Mouse (Mus musculus): ENCODE results near the gene Wwc2.

The Wwc2 gene

GRCm38 (mm10) chr8:47989211-47989610 lies 1.5 kb downstream of the Wwc2 start:
- DNase-seq = no peak

- no peak for DNase-seq
Observed at GRCm38 (mm10) chr8:47988111-47988510, 2.6 kb downstream of the Wwc2 start.

- no peak for DNase-seq
Observed at GRCm38 (mm10) chr8:47985644-47986043, 5.1 kb downstream of the Wwc2 start.

GRCm38 (mm10) chr8:47985243-47985642 lies 5.5 kb downstream of the Wwc2 start:
- no peak for DNase-seq

GRCm38 (mm10) chr8:47981075-47981474 lies 9.6 kb downstream of the Wwc2 start:
- no peak for DNase-seq

- DNase-seq = no peak
Observed at GRCm38 (mm10) chr8:47979876-47980275, 10.8 kb downstream of the Wwc2 start.

- no peak for DNase-seq
Observed at GRCm38 (mm10) chr8:47978755-47979154, 12.0 kb downstream of the Wwc2 start.

- no peak for DNase-seq
Observed at GRCm38 (mm10) chr8:47974963-47975314, 15.8 kb downstream of the Wwc2 start.

- no peak for DNase-seq
Observed at GRCm38 (mm10) chr8:47974138-47974962, 16.4 kb downstream of the Wwc2 start.

- DNase-seq = no peak
Observed at GRCm38 (mm10) chr8:47971121-47971520, 19.6 kb downstream of the Wwc2 start.

GRCm38 (mm10) chr8:47970576-47970975 lies 20.1 kb downstream of the Wwc2 start:
- no peak for DNase-seq

GRCm38 (mm10) chr8:47967045-47967920 lies 23.4 kb downstream of the Wwc2 start:
- no peak for DNase-seq

- DNase-seq = no peak
Observed at GRCm38 (mm10) chr8:47962484-47962883, 28.2 kb downstream of the Wwc2 start.

GRCm38 (mm10) chr8:47962005-47962404 lies 28.7 kb downstream of the Wwc2 start:
- DNase-seq = no peak

- DNase-seq = no peak
Observed at GRCm38 (mm10) chr8:47957560-47957959, 33.2 kb downstream of the Wwc2 start.

- DNase-seq = no peak
Observed at GRCm38 (mm10) chr8:47951380-47951932, 39.3 kb downstream of the Wwc2 start.

GRCm38 (mm10) chr8:47948836-47949235 lies 41.9 kb downstream of the Wwc2 start:
- no peak for DNase-seq

GRCm38 (mm10) chr8:47947672-47948618 lies 42.8 kb downstream of the Wwc2 start:
- DNase-seq = no peak

- no peak for DNase-seq
Observed at GRCm38 (mm10) chr8:47943049-47943448, 47.7 kb downstream of the Wwc2 start.

GRCm38 (mm10) chr8:47941028-47941427 lies 49.7 kb downstream of the Wwc2 start:
- no peak for DNase-seq

GRCm38 (mm10) chr8:47939933-47940870 lies 50.5 kb downstream of the Wwc2 start:
- DNase-seq = no peak
